Comparison of ENCODE assay signal across 11 mouse cellular contexts in the genomic region with DNA sequence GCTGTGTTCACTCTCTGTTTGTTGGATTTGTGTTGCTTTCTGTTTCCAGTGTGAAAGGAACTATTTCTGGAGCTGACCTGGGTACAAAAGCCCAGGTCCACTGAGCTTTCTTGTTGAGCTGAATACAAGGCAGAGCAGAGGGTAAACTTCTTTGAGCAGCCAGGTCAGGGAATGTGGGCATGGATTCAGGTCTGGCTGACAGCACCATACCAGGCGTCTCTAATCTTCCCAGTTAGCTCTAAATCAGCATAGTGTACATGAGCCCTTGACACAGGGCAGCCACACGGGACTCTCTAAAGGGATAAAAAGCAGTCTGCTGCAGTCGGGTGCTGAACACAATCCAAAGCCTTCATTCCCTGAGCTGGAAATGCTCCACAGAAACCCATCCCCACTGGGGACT.
A peak's percentile ranks its signal among the peaks of the same experiment; 100 is the strongest.
DNase-seq lines count a peak whose midpoint lies in the region; ATAC-seq and TF ChIP-seq lines count a peak whose summit lies in the region.
"Had no signal": no experiment of that assay in that cellular context is flagged by ENCODE, and none has a peak within 500 bp of the region (broad histone marks: within the 10 kb centered on the region; RNA-seq: fewer than 3 reads in every experiment).

No protein-coding gene starts in this region.

- H3K4me3 ChIP-seq in hindbrain, postnatal 0 days (ENCODE audit: low read length): no peak overlapping the region
- no peak overlapping the region for H3K4me3 ChIP-seq in hindbrain, embryonic 11.5 days (ENCODE audit: low read depth, low read length)
- no peak overlapping the region for H3K4me3 ChIP-seq in midbrain, embryonic 14.5 days (replicated peaks; ENCODE audit: low read depth, low read length)
- no peak overlapping the region for H3K4me3 ChIP-seq in midbrain, embryonic 15.5 days
- H3K4me3 ChIP-seq: erythroblast, embryonic 14.5 days had no signal

- ATAC-seq in hindbrain, postnatal 0 days: no peak
- no peak for ATAC-seq in hindbrain, embryonic 11.5 days (ENCODE audit: low FRiP score)
- ATAC-seq in midbrain, embryonic 14.5 days (ENCODE audit: low FRiP score, low TSS enrichment): no peak
- no peak for ATAC-seq in midbrain, embryonic 15.5 days (replicated peaks)

- peaks cover 5% of the 10 kb centered on the region; the same call in 1 of the 2 replicates for H3K4me1 ChIP-seq in hindbrain, postnatal 0 days (ENCODE audit: insufficient read depth, low read length)
- 0 out of 2 replicates have a peak, but pooled peaks cover 2% of the 10 kb centered on the region for H3K4me1 ChIP-seq in hindbrain, embryonic 11.5 days (replicated peaks; ENCODE audit: control insufficient read depth, insufficient read depth, low read length)
- peaks cover 10% of the 10 kb centered on the region for H3K4me1 ChIP-seq in midbrain, embryonic 14.5 days (ENCODE audit: control insufficient read depth, insufficient read depth, low read length)
- H3K4me1 ChIP-seq in midbrain, embryonic 15.5 days: peaks cover 7% of the 10 kb centered on the region

- no peaks in the 10 kb centered on the region for H3K9me3 ChIP-seq in hindbrain, postnatal 0 days (ENCODE audit: low read length)
- no peaks in the 10 kb centered on the region for H3K9me3 ChIP-seq in hindbrain, embryonic 11.5 days (ENCODE audit: control insufficient read depth, low read length)
- no peaks in the 10 kb centered on the region for H3K9me3 ChIP-seq in midbrain, embryonic 14.5 days (ENCODE audit: control insufficient read depth, low read length)
- no peaks in the 10 kb centered on the region for H3K9me3 ChIP-seq in midbrain, embryonic 15.5 days

- no peak overlapping the region for H3K4me2 ChIP-seq in hindbrain, postnatal 0 days (ENCODE audit: low read depth, low read length)
- H3K4me2 ChIP-seq in hindbrain, embryonic 11.5 days (replicated peaks; ENCODE audit: low read depth, low read length): no peak overlapping the region
- no peak overlapping the region for H3K4me2 ChIP-seq in midbrain, embryonic 14.5 days (ENCODE audit: low read length)
- H3K4me2 ChIP-seq in midbrain, embryonic 15.5 days: no peak overlapping the region

- H3K36me3 ChIP-seq in hindbrain, postnatal 0 days (ENCODE audit: insufficient read depth, low read length): no peaks in the 10 kb centered on the region
- H3K36me3 ChIP-seq in hindbrain, embryonic 11.5 days (ENCODE audit: control insufficient read depth, insufficient read depth, low read length): no peaks in the 10 kb centered on the region
- H3K36me3 ChIP-seq in midbrain, embryonic 14.5 days (ENCODE audit: control insufficient read depth, insufficient read depth, low read length): no peaks in the 10 kb centered on the region
- no peaks in the 10 kb centered on the region for H3K36me3 ChIP-seq in midbrain, embryonic 15.5 days (replicated peaks)

- H3K27ac ChIP-seq in hindbrain, postnatal 0 days: no peak overlapping the region
- H3K27ac ChIP-seq in hindbrain, embryonic 11.5 days (ENCODE audit: low read depth, low read length): no peak overlapping the region
- H3K27ac ChIP-seq in midbrain, embryonic 14.5 days (replicated peaks; ENCODE audit: low read depth, low read length): no peak overlapping the region
- no peak overlapping the region for H3K27ac ChIP-seq in midbrain, embryonic 15.5 days

- 18% methylated on average over 3 of the region's 3 CpGs for WGBS in hindbrain, postnatal 0 days
- 15% methylated on average over 3 of the region's 3 CpGs for WGBS in hindbrain, embryonic 11.5 days
- WGBS in midbrain, embryonic 14.5 days: 8% methylated on average over 3 of the region's 3 CpGs
- WGBS in midbrain, embryonic 15.5 days: 11% methylated on average over 3 of the region's 3 CpGs

- no peak for TF ChIP-seq CTCF in hindbrain, postnatal 0 days (IDR thresholded peaks at IDR 0.05; ENCODE audit: low read depth)

- DNase-seq in adrenal gland, postnatal 10 days: peak; percentile 6
- no peak for DNase-seq in adrenal gland, postnatal 25 days
- peak; percentile 32 for DNase-seq in hindbrain, postnatal 0 days (ENCODE audit: low spot score)
- no peak for DNase-seq in hindbrain, embryonic 11.5 days (ENCODE audit: low spot score)
- peak; percentile 40 for DNase-seq in midbrain, embryonic 14.5 days
- DNase-seq in kidney, postnatal 14 days: peak; percentile 30
- no peak for DNase-seq in cerebellum, postnatal 4 days (ENCODE audit: low spot score in 2 of 2)
- DNase-seq: cerebellum, adult 9-11 months; right cerebral cortex, adult 18-20 months had no signal

- H3K9ac ChIP-seq in hindbrain, postnatal 0 days (replicated peaks; ENCODE audit: low read length): no peak overlapping the region
- no peak overlapping the region for H3K9ac ChIP-seq in hindbrain, embryonic 11.5 days (ENCODE audit: low read depth, low read length)
- H3K9ac ChIP-seq in midbrain, embryonic 14.5 days (replicated peaks; ENCODE audit: low read length): no peak overlapping the region
- H3K9ac ChIP-seq in midbrain, embryonic 15.5 days: no peak overlapping the region

- H3K27me3 ChIP-seq in hindbrain, postnatal 0 days (ENCODE audit: insufficient read depth, low read length): no peaks in the 10 kb centered on the region
- H3K27me3 ChIP-seq in hindbrain, embryonic 11.5 days (ENCODE audit: control insufficient read depth, insufficient read depth, low read length): no peaks in the 10 kb centered on the region
- no peaks in the 10 kb centered on the region for H3K27me3 ChIP-seq in midbrain, embryonic 14.5 days (ENCODE audit: control insufficient read depth, insufficient read depth, low read length)
- H3K27me3 ChIP-seq in midbrain, embryonic 15.5 days (replicated peaks): 0 out of 2 replicates have a peak, but pooled peaks cover 3% of the 10 kb centered on the region

Comparison
In these comparisons a context has a peak if more than half of its experiments do, and no peak if none do; other contexts are left out.
1. DNase-seq: peak in adrenal gland, postnatal 10 days (single experiment), hindbrain, postnatal 0 days (single experiment), midbrain, embryonic 14.5 days (single experiment) and kidney, postnatal 14 days (single experiment); none in adrenal gland, postnatal 25 days (single experiment), hindbrain, embryonic 11.5 days (single experiment) and cerebellum, postnatal 4 days (0 of 2).